Mouse (Mus musculus) granulocyte monocyte progenitor cell, adult 5-6 weeks (primary cell): ENCODE measurements around the gene Myh6. TPM values are rescaled to one million over a fixed set of nuclear protein-coding genes. Genes with fewer than 3 reads are reported as not detected.

Source experiments
- ATAC-seq: replicated peaks from 2 replicates; pipeline ENCODE4 v1.8.0; 2016; ENCODE audit warnings: mild to moderate bottlenecking, moderate TSS enrichment, inconsistent platforms; ENCODE audit not compliant: poor library complexity, severe bottlenecking
- total RNA-seq, 2 experiments: library from RNA; stranded (forward) in 1 of 2; stranded (reverse) in 1 of 2; fragments of 200-712, 200-1000 nt in 1 of 2; fragments of >200 nt in 1 of 2; fragmentation: Nextera tagmentation in 1 of 2; gene quantifications; 2 replicates each; pipeline ENCODE4 v1.2.3; 2014 to 2017

The Myh6 gene
- total RNA-seq, 2 experiments from 2014 or later: not detected

- no peak for ATAC-seq
Observed at GRCm38 (mm10) chr14:54937361-54938182, 29.2 kb downstream of the Myh6 start.

GRCm38 (mm10) chr14:54936831-54937160, 29.9 kb downstream of the Myh6 start:
- ATAC-seq: peak; percentile 74

- no peak for ATAC-seq
Observed at GRCm38 (mm10) chr14:54935904-54936830, 30.6 kb downstream of the Myh6 start, which contains the start of gene Cmtm5. Gene Cmtm5, plus strand, starts transcription at chr14:54936261.

- ATAC-seq: no peak
Observed at GRCm38 (mm10) chr14:54932645-54933150, 34.0 kb downstream of the Myh6 start, which contains the start of gene Il25. Gene Il25, plus strand, starts transcription at chr14:54932695.

GRCm38 (mm10) chr14:54930431-54930830, 36.3 kb downstream of the Myh6 start:
- no peak for ATAC-seq

GRCm38 (mm10) chr14:54929801-54930200, 36.9 kb downstream of the Myh6 start:
- no peak for ATAC-seq

- no peak for ATAC-seq
Observed at GRCm38 (mm10) chr14:54927296-54927695, 39.4 kb downstream of the Myh6 start.

GRCm38 (mm10) chr14:54926401-54927158, 40.1 kb downstream of the Myh6 start:
- ATAC-seq: peak; percentile 13; the same call in 1 of the 2 replicates

- peak; percentile 50 for ATAC-seq
Observed at GRCm38 (mm10) chr14:54925349-54926342, 41.1 kb downstream of the Myh6 start, which contains the start of gene Efs. Gene Efs, minus strand, starts transcription at chr14:54926126.

GRCm38 (mm10) chr14:54924641-54925348, 41.9 kb downstream of the Myh6 start:
- ATAC-seq: no peak

- no peak for ATAC-seq
Observed at GRCm38 (mm10) chr14:54920076-54920685, 46.5 kb downstream of the Myh6 start.

GRCm38 (mm10) chr14:54913343-54913742, 53.4 kb downstream of the Myh6 start:
- no peak for ATAC-seq

GRCm38 (mm10) chr14:54912886-54913285, 53.8 kb downstream of the Myh6 start, which contains the start of gene Slc22a17:
Gene Slc22a17, minus strand, starts transcription at chr14:54913132.
- peak; percentile 51; the same call in 1 of the 2 replicates for ATAC-seq

GRCm38 (mm10) chr14:54912109-54912850, 54.4 kb downstream of the Myh6 start:
- ATAC-seq: peak; percentile 16; the same call in 1 of the 2 replicates

GRCm38 (mm10) chr14:54908682-54909081, 58.0 kb downstream of the Myh6 start:
- peak; percentile 64 for ATAC-seq

GRCm38 (mm10) chr14:54903641-54904040, 63.1 kb downstream of the Myh6 start:
- ATAC-seq: no peak

GRCm38 (mm10) chr14:54900383-54900782, 66.3 kb downstream of the Myh6 start:
- peak; percentile 88 for ATAC-seq
